Mouse (Mus musculus): ENCODE data around the gene Trnau1ap. TPM values are rescaled to one million over a fixed set of nuclear protein-coding genes. Genes with fewer than 3 reads are reported as not detected.

The Trnau1ap gene
- 69.9 and 71.8 TPM in 2 replicates for polyA plus RNA-seq (2014; fragmentation: Nextera tagmentation; extraction: Ambion mirVana)

DNA sequence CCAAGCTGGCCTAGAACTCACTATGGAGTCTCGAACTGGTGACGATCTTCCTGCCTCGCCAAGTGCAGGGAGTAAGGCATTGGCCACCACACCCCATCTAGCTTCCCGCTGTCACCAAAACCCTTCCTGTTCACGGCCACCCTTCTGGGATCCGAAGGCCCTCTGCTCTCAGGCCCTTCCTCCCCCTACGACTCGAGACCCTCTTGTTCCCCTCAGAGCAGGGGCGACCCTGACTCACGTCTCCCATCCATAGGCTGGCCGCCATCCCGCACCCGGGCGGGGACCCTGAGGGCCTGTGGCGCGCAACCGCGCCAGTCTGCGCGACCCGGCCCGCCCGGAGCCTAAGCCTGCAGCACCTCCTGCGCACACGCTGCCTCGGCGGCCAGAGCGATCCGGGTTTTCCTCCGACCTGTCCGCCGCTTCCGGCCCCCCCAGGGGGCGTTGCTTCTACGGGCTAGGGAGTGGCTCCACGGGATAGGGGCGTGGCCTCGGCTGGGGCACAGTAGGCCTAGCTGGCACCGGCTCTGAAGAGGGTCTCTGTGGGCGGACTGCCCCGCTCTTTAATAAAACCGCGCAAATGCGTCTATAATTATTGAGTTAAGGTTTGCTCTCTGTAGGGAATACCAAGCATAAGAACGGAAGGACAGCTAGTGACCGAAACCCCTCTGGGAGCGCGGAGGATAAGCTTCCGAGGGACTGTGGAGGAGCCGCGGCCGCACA, at the start of gene Trnau1ap:
Gene Trnau1ap (minus strand): TSS at position 424 of the 720 bp plus-strand sequence.
- H3K27me3 ChIP-seq (ENCODE audit: insufficient read depth, low read length) = no peaks in the 10 kb centered on the region
- DNase-seq (peak; percentile 98), ATAC-seq (ENCODE audit: insufficient read depth) (peak; percentile 97)
- peak within 1 kb of the TSS; percentile 82 for H3K4me2 ChIP-seq
- peak within 1 kb of the TSS; percentile 82 for H3K27ac ChIP-seq (ENCODE audit: low read depth)
- H3K36me3 ChIP-seq (ENCODE audit: insufficient read depth) = peaks cover 45% of the 10 kb centered on the region
- peak within 1 kb of the TSS; percentile 64 for H3K4me3 ChIP-seq (ENCODE audit: low read depth, low read length)
- under 1% methylated on average over 52 of the region's 52 CpGs for WGBS
- H3K9me3 ChIP-seq (ENCODE audit: low read depth, low read length) = no peaks in the 10 kb centered on the region
- H3K9ac ChIP-seq = peak within 1 kb of the TSS; percentile 75
- peaks cover 6% of the 10 kb centered on the region; the same call in 1 of the 2 replicates for H3K4me1 ChIP-seq (ENCODE audit: insufficient read depth)
- TF ChIP-seq CTCF (IDR thresholded peaks at IDR 0.05; ENCODE audit: low read depth) = peak; percentile 17; the same call in 1 of the 2 replicates

DNA sequence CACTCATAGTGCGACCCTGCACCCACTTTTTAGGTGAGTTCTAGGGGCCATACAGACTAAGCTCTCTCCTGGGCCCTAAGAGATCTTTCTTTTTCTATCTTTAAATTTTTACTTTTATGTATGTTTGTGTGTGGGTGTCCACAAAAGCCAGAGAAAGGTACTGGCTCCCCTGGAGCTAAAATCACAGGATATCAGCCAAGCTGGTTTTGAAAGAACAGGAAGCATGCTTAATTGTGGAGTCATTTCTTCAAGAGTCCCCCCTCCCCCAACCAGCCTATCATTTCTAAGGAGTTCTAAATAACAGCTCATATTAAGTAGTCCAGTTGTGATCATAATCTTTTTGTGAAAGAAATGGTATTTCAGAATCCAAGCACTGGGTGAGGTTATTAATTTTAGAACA, 44.5 kb upstream of the Trnau1ap start:
- ATAC-seq (ENCODE audit: insufficient read depth) (no peak), DNase-seq (no peak)
- no peak overlapping the region for H3K4me3 ChIP-seq (ENCODE audit: low read depth, low read length)
- peaks cover 77% of the 10 kb centered on the region for H3K36me3 ChIP-seq (ENCODE audit: insufficient read depth)
- H3K27ac ChIP-seq (ENCODE audit: low read depth) = no peak overlapping the region
- no peak for TF ChIP-seq CTCF (IDR thresholded peaks at IDR 0.05; ENCODE audit: low read depth)
- H3K9me3 ChIP-seq (ENCODE audit: low read depth, low read length) = no peaks in the 10 kb centered on the region
- H3K27me3 ChIP-seq (ENCODE audit: insufficient read depth, low read length) = no peaks in the 10 kb centered on the region
- 100% methylated on average over 1 of the region's 1 CpGs for WGBS
- no peaks in the 10 kb centered on the region for H3K4me1 ChIP-seq (ENCODE audit: insufficient read depth)
- no peak overlapping the region for H3K4me2 ChIP-seq
- no peak overlapping the region for H3K9ac ChIP-seq

DNA sequence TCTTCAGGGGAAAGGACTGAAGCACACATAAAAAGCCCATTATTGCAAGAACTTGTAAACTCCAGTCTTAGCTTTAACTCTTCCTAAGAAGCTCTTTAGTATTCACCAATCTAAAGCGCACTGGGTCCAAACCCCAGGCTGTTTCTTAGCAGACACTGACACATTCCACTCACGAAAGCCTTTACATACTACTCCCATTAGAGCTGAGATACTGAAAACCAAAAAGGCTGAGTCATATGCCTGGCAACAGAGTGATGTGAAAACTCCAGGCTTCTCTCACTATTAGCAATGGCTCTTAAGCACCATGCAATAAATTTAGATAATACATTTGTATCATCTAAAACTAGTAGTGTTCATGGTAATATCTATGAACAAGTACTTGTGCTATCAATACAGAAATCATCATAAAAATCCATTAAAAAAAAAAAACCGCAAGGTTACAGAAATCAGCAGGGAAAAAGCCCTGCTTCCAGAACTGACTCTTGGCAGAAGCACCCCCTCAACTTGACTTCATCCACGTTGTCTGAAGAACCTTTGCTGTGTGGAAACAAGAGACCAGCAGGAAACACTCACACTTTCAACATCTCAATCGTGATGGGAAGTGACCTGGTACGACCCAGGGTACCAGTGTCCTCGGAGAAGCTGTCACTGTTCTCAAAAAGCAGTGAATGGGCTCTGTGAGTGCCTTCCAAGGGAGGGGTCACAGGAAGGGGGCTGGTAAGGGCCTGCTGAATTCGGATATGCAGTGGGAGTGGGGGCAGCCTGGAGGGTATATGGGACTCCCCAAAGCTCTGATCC, 40.8 kb upstream of the Trnau1ap start:
- Histone ChIP-seq H3K4me2 (no peak overlapping the region), H3K36me3 (ENCODE audit: insufficient read depth) (peaks cover 76% of the 10 kb centered on the region), H3K27me3 (ENCODE audit: insufficient read depth, low read length) (no peaks in the 10 kb centered on the region), H3K4me3 (ENCODE audit: low read depth, low read length) (no peak overlapping the region), H3K4me1 (ENCODE audit: insufficient read depth) (no peaks in the 10 kb centered on the region), H3K9me3 (ENCODE audit: low read depth, low read length) (no peaks in the 10 kb centered on the region), H3K9ac (no peak overlapping the region), H3K27ac (ENCODE audit: low read depth) (no peak overlapping the region)
- DNase-seq (no peak), ATAC-seq (ENCODE audit: insufficient read depth) (no peak)
- no peak for TF ChIP-seq CTCF (IDR thresholded peaks at IDR 0.05; ENCODE audit: low read depth)
- WGBS = 69% methylated on average over 8 of the region's 8 CpGs

DNA sequence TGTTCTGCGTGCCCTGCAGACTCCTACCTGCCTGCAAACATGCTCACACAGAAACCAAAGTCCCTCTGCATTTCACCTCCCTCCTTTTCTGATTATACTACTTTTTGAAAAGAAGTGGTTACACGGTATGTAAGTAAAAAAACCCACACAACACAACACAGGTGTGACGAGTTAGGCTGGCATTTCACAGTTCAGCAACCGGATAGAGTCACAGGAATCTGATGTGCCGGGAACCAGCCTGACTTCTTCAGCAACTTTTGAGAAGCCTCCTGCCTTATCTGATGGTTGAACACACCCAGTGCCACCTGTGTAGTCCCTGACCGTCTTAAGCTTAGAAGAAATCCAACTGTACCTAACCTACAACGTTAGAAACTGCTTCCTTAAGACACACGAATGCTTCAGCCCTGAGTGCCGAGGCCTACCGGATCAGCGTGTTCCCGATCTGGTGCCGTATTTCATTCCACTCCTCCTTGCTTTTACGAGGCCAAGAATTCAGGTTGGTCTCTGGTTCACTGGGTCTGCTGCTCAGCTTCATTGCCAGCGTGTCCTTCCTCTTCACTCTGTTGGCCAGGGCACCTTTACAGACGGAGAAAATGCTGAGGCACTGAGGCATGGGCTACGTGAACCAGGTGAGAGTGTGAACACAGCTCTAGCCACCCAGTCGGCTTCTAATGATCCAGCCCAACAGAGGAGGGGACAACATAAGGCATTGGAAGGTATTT, 38.3 kb upstream of the Trnau1ap start:
- ATAC-seq (ENCODE audit: insufficient read depth) (no peak), DNase-seq (no peak)
- Histone ChIP-seq H3K27me3 (ENCODE audit: insufficient read depth, low read length) (no peaks in the 10 kb centered on the region), H3K36me3 (ENCODE audit: insufficient read depth) (peaks cover 81% of the 10 kb centered on the region), H3K27ac (ENCODE audit: low read depth) (no peak overlapping the region), H3K4me1 (ENCODE audit: insufficient read depth) (no peaks in the 10 kb centered on the region), H3K9me3 (ENCODE audit: low read depth, low read length) (no peaks in the 10 kb centered on the region), H3K4me2 (no peak overlapping the region), H3K9ac (no peak overlapping the region), H3K4me3 (ENCODE audit: low read depth, low read length) (no peak overlapping the region)
- 92% methylated on average over 18 of the region's 18 CpGs for WGBS
- TF ChIP-seq CTCF (IDR thresholded peaks at IDR 0.05; ENCODE audit: low read depth) = no peak

DNA sequence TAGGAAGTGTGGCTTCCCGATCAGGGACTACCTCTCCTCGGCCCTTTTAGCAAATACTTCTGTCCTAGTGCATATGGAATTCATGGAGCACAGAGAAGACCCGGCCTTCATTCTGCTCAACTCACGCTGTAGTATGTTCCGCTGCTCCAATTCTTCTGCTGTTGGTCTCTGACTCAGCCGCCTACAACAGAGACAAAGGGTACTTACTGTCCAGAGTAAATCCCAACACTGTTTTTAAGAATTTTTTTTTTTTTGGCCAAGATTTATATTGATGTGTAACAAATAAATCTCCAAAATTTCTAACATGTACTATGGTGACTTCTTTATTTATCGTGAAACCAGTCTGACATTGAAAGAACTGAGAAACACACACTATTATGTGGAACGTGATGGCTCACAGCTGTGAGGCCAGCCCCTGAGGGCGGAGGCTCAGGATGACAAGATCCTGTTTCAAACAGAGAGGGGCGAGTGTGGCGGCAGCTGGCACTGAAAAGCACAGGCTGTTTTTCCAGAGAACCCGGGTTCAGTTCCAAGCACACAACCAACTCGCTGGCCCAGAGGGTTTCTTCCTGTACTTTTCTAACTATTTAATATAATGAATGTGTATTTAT, 36.2 kb upstream of the Trnau1ap start:
- Histone ChIP-seq H3K36me3 (ENCODE audit: insufficient read depth) (peaks cover 81% of the 10 kb centered on the region), H3K4me3 (ENCODE audit: low read depth, low read length) (no peak overlapping the region), H3K9me3 (ENCODE audit: low read depth, low read length) (no peaks in the 10 kb centered on the region), H3K27me3 (ENCODE audit: insufficient read depth, low read length) (no peaks in the 10 kb centered on the region), H3K4me1 (ENCODE audit: insufficient read depth) (no peaks in the 10 kb centered on the region), H3K4me2 (no peak overlapping the region), H3K27ac (ENCODE audit: low read depth) (peak overlapping the region; percentile 81), H3K9ac (no peak overlapping the region; the same call in 1 of the 2 replicates)
- ATAC-seq (ENCODE audit: insufficient read depth) (peak; percentile 94), DNase-seq (peak; percentile 96)
- no peak for TF ChIP-seq CTCF (IDR thresholded peaks at IDR 0.05; ENCODE audit: low read depth)
- 39% methylated on average over 13 of the region's 13 CpGs for WGBS

DNA sequence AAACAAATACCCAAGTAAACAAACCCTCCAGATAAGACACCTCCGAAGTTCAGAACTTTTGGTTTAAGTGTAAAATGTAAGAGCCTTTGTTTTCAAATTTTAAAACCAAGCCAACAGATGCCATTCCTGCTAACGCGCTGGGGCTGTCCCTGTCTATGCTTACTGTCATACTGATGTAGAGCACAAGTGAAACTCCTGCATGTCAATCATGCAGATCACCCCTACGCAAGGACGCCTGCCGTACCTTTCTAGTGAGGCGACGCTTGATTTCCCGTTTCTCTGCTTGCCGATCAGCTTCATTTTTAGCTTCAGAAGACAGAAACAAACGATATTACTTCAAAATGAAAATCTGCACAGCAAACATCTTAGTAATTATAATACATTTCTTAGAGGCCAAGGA, 34.1 kb upstream of the Trnau1ap start:
- DNase-seq (no peak), ATAC-seq (ENCODE audit: insufficient read depth) (no peak)
- Histone ChIP-seq H3K36me3 (ENCODE audit: insufficient read depth) (peaks cover 80% of the 10 kb centered on the region), H3K4me3 (ENCODE audit: low read depth, low read length) (no peak overlapping the region), H3K4me1 (ENCODE audit: insufficient read depth) (no peaks in the 10 kb centered on the region), H3K27ac (ENCODE audit: low read depth) (no peak overlapping the region), H3K4me2 (no peak overlapping the region), H3K9ac (no peak overlapping the region), H3K9me3 (ENCODE audit: low read depth, low read length) (no peaks in the 10 kb centered on the region), H3K27me3 (ENCODE audit: insufficient read depth, low read length) (no peaks in the 10 kb centered on the region)
- 94% methylated on average over 11 of the region's 11 CpGs for WGBS
- no peak for TF ChIP-seq CTCF (IDR thresholded peaks at IDR 0.05; ENCODE audit: low read depth)
